Mouse (Mus musculus): ENCODE measurements around the gene Fgf3.

DNA sequence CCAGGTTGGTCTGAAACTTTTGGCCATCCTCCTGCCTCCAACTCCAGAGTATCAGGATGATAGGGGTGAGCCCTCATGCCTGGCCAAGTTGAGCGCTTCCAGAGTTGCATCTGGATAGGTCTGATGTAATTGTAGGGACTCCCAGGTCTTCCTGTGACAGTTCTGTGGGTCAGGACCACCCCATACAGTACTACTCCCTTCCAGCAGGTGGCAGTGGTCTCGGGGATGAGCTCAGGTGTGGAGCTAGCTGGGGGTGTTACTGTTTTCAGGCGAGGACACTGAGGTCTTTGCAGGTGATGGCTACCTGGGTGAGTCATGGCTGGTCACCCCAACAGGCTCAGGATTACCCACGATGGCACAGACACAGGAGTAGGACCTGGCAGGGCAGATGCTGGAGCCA lies 8.3 kb downstream of the Fgf3 start:
- peak; percentile 64; the same call in 1 of the 2 replicates for TF ChIP-seq CTCF (IDR thresholded peaks at IDR 0.05; ENCODE audit: low read depth, low read length)
- TF ChIP-seq POLR2A (IDR thresholded peaks at IDR 0.05; ENCODE audit: borderline replicate concordance, low read depth, low read length): no peak

Data from bone marrow macrophage, adult 2 months (primary cell).